Mouse (Mus musculus): Measurements from ENCODE around the gene Uba6.

DNA sequence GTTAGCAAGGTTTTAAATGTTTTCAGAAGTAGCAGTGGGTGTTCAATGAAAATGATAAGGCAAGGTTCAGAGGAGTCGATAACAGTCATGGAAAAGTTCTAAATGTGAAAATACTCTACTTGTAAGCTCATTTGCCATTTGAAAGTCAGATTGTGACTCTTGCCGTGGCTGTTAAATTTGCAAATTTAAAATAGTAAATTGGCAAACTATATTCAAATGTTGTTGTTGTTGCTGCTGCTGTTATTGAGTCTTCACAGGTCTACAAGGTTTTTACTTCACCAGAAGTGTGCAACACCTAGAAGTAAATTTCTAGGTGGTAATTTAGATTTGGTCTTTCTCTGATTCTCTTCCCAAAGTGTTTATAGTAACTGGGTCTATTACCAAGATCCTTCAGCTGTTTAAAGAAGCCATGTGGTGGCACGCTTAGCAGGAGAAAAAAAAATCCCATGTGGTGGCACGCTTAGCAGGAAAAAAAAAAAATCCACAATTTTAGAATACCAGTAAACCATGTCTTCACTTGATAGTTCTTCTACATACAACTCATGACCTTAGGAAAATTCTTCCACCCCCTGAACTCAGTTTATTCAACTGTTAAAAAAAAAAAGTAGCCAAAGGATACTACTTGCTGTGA is 99.7 kb downstream of the Uba6 start:
- no peak for TF ChIP-seq CTCF (IDR thresholded peaks at IDR 0.05)
- TF ChIP-seq EP300 (IDR thresholded peaks at IDR 0.05): no peak
